Mouse (Mus musculus): ENCODE results near the gene Map7. TPM values are rescaled to one million over a fixed set of nuclear protein-coding genes. Genes with fewer than 3 reads are reported as not detected.
A peak's percentile ranks its signal among the peaks of the same experiment; 100 is the strongest.

The Map7 gene
- total RNA-seq, 2 experiments from 2014 or later: 47.0 to 52.5 TPM

GRCm38 (mm10) chr10:20311918-20312735 is 163.9 kb downstream of the Map7 start, which contains the start of gene Bclaf1:
Gene Bclaf1 (plus strand): TSS chr10:20312469.
- peak; percentile 99 to 100 for DNase-seq (ENCODE audit: extremely low spot score in 1 of 2, low spot score in 2 of 2)
- intact Hi-C loops (cut with DNase I): no loop called here

DNA sequence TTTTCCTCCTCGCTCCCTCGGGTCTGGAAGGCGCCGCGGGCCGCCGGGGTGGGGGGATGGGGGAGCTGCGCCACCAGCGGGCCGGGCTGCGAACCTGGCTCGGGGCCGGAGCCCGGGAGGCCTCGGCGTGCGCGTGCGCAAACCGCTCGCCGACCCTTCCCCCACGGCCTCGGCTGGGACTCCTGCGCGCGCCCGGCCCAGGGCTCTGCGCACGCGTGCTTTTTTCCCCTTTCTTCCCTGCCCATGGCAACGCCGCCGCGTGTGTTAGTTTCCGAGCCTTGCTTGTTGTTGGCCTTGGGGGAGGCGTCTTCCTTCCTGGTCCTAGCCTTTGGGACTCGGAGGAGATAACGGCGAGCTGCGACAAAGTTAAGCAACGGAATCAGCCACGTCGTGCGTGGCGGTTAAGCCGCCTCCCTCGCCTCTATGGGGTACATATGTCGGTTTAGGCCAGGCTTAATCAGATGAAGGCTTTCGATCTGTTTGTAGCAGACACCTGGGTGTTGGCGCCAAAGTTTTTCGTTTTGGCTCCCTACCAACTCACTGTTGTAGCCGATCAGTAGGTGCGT is 164.5 kb downstream of the Map7 start:
- DNase-seq (ENCODE audit: extremely low spot score in 1 of 2, low spot score in 2 of 2): peak; percentile 86 to 96
- intact Hi-C loops (cut with DNase I): no loop called here

GRCm38 (mm10) chr10:20313447-20313846 is 165.2 kb downstream of the Map7 start:
- DNase-seq (ENCODE audit: extremely low spot score in 1 of 2, low spot score in 2 of 2): no peak
- intact Hi-C loops (cut with DNase I): no loop called here

DNA sequence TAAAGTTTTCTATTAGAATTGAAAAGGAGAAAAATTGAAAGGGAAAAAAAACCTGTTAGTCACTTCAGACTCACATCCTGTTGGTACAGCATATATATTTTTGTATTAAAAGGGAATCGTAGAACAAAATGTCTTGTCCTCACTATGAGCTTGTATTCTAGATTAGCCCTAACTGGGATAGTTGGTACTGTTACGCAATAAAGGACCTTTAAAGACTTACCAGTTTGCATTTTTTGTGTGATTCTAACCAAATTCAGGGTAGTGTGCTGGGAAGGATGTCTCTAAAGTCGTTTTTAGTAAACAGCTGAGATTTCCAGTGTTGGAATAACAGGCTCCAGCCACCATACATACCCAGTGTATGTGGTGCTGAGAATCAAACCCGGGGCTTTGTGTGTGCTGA is 165.7 kb downstream of the Map7 start:
- DNase-seq (ENCODE audit: extremely low spot score in 1 of 2, low spot score in 2 of 2): no peak
- intact Hi-C loops (cut with DNase I): no loop called here

GRCm38 (mm10) chr10:20314797-20315196 is 166.5 kb downstream of the Map7 start:
- intact Hi-C loops (cut with DNase I): no loop called here
- no peak for DNase-seq (ENCODE audit: extremely low spot score in 1 of 2, low spot score in 2 of 2)

DNA sequence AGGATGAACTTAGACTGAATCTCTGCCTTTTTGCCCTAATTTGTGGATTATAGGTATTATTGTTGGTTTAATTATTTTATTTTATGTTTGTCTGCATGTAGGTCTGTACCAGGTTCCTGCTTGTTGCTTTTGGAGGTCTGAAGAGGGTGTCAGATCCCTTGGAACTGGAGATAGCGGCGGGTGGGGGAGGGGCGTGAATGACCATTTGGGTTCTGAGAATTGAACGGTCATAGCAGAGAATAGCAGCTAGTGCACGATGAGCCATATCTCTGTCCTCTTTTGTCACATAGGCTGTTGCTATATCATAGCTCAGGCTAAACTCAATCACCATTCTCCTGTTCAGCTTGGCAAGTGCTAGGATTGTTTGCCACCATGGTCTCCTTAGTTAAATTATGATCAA is 169.2 kb downstream of the Map7 start:
- intact Hi-C loops (cut with DNase I): no loop called here
- no peak for DNase-seq (ENCODE audit: extremely low spot score in 1 of 2, low spot score in 2 of 2)

- intact Hi-C loops (cut with DNase I): loop anchor here (5.0 kb wide), 1 partner anchor 641 kb away; no protein-coding TSS in a partner anchor
- no peak for DNase-seq (ENCODE audit: extremely low spot score in 1 of 2, low spot score in 2 of 2)
These were observed 178.0 kb downstream of the Map7 start for GRCm38 (mm10) chr10:20326226-20326625.

Small RNA genes lying within 50 kb of the gene (microRNA-seq; reads per million reads assigned to microRNA genes)
- gene Mir6413: not detected

Other genes with a start within 250 kb of the Map7 start
- 10 to 100 TPM; 23.3 to 26.6 TPM for gene Pex7, start 240.8 kb upstream of the Map7 start, total RNA-seq (2021)
- 10 to 100 TPM; 36.5 to 39.3 TPM for gene Map3k5, start 214.0 kb upstream of the Map7 start, total RNA-seq (2021)
- gene Bclaf1, start 164.0 kb downstream of the Map7 start, total RNA-seq (2021): 100 to 1,000 TPM; 134 to 135 TPM
- 1 to 10 TPM in 1 of 2 experiments, under 1 TPM in 1; 0.84 to 1.1 TPM for gene Mtfr2, start 199.3 kb downstream of the Map7 start, total RNA-seq (2021)

All from left cerebral cortex, postnatal 10 days (tissue).